Mouse (Mus musculus): ENCODE measurements around the gene Gm45062.
"Not testable (repeated sequence)": the region's sequence is repeated elsewhere in the genome, so short reads cannot be mapped to it uniquely, and the experiment has no call there.

The Gm45062 gene

DNA sequence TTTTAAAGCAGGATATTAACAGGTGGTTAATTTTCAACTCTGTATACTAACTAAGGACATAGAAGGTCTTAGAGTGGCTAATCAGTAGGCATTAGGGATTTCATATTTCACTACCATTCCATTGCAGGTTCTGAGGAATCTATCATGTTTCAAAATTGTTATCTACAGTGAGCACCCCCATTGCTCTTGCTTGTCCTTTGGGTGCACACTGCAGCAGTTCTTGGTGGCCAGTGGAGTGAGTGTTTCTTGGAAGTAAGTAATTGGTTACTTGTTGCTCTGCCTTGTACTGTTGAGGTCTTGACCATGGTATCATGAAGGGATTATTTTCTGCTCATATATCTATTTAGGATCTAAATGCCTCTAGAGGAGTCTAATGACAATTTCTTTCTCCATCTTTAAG is 57.0 kb downstream of the Gm45062 start:
- DNase-seq (ENCODE audit: low spot score) = no peak

DNA sequence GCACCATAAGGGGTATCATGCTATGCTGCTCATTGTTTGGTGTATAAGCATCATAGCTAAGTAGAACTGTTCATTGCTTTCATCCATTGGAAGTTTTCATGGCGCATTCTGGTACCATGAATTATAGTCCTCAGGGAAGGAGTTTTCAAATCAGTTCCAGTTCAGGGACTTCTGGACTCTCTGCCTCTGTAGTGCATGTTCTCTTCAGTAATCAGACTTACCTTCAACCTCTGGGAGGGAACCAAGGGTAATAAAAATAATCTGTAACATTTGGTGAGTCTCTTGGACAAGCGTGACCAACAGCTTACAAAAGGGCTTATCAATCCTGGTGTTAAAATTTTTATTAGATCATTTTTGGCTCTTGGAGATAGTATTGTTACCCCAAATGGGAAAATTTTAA is 60.3 kb downstream of the Gm45062 start:
- DNase-seq (ENCODE audit: low spot score) = no peak

DNA sequence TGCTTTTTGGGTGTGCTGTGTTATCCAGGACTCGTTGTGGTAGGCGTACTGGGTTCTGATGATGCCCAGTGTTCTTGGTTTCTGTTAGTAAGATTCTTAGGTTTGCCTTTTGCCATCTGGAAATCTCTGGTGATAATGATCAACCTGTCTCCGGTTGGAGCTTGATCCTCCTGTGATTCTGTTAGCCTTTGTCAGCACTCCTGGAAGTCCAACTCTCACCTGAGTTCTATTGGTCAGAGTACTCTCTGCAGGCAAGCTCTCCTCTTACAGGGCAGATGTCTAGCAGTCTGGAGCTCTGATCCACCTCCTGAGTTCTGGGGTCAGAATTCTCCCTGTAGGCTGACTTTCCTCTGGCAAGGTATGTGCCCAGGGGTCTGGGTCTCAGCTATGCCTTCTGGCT is 72.2 kb downstream of the Gm45062 start:
- not testable (repeated sequence) for DNase-seq (ENCODE audit: low spot score)

DNA sequence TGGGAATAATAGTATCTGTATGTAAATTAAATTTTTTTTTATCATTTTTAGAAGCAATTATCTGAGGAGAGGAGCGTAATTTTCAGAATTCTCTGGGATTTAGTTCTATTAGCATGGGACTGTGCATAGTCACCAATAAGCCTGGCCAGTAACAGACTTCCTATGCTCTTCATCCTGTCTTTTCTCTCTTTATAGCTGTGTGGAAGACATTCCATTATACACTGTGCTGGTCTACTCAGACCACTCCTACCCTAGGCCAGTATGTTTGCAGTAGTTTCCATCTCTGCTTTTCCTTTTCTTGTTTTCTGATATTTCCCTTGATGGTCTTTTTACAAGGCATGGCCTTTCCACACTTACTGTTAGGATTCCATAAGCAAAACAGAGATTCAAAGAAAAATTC is 74.1 kb downstream of the Gm45062 start:
- DNase-seq (ENCODE audit: low spot score) = no peak

DNA sequence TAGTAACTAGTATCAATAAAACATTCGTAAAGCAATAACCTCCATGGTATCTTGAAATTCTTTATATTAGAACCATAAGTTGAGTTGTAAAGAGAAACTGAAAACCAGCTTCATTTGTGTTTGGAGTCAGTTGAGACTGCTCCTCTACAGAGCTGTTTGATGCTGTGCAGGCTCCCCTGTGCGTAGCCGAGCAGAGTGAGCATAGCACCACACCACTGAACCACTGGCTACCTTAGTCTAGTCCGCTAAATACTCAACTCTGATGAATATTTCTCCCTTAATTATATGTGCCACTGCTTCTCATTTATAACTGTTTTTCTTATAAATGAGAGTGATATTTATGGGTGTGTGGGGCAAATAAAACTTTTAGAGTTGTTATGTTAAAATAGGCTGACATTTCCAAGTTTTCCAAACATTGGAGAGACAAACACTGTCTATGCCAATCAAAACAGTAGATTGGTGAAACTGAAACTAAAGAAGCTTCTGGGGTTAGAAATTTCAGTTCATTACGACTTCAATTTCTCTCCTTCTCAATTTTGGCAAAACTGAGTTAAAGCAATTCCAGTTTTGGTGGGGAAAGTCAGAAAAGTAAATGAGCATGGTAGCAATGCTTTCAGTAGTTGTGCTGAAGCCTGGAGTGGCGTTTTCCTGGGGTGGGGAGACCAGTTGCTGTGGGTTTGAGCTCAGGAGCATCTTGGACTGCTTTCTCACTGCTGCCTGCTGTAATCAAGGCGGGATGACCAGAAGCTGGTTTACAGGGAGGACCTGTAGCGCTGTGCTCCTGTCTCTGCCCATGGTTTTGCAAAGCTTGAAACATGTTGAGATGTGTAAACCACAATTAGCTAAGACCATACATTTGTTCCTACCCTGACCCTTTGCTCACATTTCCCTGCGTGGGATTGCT is 77.5 kb downstream of the Gm45062 start:
- peak; percentile 74 for DNase-seq (ENCODE audit: low spot score)

DNA sequence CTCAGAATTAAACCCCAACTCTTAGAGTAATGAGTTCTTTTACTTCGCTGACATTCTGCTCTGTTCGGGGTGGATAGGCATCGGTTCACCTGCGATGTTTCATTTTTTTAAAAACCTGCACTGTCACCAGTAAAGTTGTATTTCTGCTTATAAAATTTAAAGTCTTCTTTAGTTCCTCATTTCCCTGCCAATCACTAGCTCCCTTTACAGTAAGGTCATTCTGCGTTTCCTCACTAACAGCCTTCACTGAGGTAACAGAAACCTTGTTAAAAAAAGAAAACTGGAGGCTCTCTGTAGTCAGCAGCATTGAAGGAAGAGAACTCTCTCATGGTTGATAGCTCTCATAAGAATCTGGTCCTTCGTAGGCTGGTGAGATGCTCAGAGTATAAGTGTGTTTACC is 80.2 kb downstream of the Gm45062 start:
- no peak for DNase-seq (ENCODE audit: low spot score)

DNA sequence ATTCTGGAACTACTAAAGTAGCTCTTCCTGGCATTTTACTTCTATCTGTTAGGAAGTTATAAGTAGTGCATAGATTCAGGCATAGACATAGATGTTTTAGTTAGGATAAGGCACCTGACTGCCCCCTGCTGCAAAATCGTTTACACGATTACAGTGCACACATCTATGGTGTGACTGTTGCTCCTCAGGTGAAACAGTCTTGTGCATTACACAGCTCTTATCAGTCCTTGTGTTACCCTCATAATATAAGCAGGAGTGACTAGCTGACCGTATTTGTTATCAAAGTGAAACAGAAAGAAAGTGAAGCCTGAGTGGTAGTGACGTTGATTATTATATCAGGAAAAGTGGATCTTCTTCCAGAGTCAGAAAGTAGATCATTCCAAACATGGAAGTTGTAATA is 84.0 kb downstream of the Gm45062 start:
- no peak for DNase-seq (ENCODE audit: low spot score)

DNA sequence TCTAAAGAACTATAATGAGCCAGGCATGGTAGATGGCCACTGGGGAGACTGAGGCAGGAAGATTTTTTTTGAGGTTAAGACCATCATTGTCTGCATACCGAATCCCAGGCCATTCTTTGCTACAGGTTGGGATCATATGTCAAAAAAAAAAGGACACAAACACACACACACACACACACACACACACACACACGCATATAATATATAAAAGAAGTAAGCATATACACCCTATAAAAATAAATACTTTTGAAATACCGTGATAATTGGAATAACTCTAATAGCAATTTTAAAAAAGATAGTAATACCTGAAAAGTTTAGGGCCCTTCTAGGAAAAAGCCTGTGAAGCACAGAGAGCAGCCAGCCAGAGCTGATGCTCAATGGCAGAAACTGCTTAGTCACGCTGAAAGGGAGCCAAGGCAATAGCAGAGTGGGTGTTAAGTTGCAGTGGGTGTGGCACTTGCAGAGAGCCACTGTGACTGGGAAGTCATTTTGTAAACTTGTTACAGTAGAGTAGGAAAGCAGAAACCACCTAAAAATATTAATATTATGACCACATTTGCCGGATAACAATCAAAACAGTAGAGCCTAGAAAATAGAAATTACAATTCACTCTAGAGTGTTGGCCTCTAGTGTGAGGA is 86.1 kb downstream of the Gm45062 start:
- DNase-seq (ENCODE audit: low spot score) = peak; percentile 94

DNA sequence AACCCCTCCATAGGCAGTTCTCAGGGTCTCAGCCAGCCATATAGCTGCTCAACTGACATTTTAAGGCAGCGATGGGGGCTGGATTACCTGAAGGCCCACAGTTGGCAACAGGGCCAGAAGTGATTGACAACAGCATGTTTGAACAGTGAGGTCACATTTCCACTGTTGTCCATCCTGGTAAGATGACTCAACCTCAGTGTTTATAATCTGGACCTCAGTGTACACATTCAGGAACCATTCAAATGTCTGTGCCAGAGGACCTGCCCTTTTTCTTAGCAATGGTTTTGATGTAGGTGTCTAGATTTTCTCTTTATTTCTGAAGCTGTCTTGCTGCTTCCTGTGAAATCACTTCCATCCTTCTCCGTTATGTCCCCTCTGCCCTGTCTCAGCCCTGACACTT is 87.9 kb downstream of the Gm45062 start:
- no peak for DNase-seq (ENCODE audit: low spot score)

DNA sequence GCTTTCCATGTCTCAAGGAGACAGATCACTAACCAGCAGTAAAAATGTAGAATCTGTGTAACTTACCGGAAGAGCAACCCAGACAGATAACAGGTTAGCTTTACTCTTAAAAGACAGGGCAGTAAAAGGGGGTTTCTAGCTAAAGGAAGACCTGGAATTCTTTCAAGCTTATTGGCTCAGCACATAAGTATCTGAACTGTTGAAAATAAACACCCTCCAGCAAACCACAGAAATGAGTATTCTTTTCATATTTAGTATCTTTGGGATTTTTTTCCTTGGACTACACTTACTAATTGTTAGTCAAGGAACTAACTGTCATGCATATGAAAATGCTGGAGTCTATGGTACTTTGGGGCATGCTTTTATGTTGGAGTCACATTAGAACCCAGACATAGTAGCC is 89.1 kb downstream of the Gm45062 start:
- DNase-seq (ENCODE audit: low spot score) = no peak

DNA sequence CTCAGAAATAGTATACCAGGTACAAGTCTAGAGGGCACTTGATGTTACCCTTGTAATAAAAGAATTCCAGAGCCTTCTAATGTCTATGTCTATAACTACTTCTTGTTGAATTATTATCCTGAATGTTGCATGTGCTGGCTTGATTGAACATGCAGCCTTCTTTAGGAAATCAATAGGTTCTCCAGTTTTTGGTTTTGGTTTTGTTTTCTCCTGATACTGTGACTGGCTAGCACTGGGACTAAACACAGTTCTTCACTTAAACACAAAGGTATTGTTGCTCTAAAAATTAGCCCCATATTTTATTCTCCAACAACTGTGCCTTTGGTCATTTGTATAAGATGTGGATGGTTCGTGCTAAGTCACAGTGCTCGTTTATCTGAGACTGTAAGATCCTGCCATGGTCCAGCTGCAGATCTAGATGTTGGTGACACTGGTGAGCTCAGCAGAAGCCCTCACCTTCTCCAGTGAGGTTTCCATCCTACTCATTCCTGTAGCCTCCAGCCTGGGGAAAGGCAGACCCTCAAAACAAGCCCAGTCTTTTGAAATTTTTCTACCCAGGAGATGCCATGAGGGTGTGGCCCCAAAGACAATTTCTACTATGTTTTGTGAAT is 89.9 kb downstream of the Gm45062 start:
- no peak for DNase-seq (ENCODE audit: low spot score)

DNA sequence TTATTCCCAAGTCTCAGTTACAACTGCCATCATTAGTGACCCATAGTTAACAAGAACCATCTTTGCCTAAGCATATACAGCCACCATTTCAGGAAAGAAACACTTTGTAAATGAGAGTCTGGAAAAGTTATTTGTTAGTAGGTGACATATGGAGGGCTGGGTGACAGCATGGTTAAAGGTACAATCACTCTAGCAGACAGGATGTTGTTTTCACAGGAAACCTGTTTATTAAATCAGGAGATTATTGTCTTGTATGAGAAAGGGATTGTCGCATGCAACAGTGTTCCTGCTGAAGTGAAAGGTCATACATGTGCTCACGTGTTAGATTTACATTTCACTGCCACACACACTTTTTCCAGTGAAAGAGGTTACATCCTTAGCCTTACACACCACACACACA is 92.3 kb downstream of the Gm45062 start:
- no peak for DNase-seq (ENCODE audit: low spot score)

DNA sequence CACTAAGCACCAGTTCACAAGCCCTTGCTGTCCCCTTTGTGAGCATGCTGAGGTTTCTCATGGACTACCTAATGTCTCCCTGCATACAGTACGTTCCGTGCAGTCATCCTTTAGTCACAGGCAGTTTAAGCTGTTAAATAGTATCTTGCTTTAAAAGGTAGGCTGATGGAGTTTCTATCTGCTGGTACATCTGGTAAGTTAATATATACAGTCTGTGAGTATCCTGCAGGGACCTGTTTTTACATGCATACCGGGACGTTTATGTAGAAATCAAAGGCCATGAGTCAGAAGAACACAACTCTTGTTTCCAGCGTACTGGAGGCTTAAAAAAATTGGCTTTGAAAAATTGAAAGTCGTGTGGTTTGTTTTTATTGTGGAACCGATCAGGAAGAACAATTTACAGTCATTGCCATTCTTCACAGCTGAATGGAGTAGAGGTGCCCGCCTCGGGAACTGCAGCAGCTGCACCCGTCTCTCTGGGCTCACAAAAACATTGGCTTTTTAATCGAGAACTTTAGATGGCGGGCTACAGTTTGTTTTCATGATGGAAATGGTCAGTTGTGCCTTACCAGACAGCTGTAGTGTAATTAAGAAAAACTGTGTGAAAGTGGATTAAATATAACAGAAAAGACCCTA is 93.4 kb downstream of the Gm45062 start:
- DNase-seq (ENCODE audit: low spot score) = no peak

DNA sequence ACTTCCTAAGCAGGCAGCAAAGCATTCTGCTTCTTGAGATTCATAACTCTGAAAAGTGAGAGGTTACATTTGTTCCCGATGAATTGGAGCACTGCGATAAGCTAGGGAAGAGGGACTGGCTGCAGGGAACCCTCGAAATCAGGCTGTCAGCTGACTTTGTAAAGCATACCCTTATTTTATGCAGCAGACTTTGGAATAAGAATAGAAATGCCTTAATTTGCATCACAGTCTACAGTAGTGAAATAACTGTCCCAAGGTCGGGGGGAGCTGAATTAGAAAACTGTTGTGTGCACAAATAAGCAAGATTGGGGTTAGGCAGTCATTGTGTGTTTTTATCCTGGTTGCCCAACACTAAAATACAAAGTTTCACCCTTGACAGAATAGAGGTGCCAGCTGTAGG is 94.2 kb downstream of the Gm45062 start:
- DNase-seq (ENCODE audit: low spot score) = no peak

DNA sequence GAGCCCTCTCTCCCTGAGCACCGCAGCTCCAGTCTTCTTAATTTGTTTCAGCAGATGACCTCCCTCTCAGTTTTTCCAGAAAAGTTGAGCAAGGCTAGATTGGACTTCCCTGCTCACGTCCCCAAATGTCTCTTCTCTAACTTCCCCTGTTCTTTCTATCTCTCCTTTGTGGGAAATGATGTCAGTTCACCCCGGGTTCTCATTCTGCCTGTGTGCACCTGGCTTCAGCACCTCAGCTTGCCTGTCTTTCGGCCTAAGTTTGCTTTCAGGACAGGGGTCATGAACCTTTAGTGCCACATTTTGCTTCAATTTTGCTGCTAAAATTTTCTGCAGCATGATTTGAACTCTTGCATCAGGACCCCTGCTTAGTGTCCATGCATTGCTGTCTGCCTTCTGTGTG is 95.6 kb downstream of the Gm45062 start:
- no peak for DNase-seq (ENCODE audit: low spot score)

DNA sequence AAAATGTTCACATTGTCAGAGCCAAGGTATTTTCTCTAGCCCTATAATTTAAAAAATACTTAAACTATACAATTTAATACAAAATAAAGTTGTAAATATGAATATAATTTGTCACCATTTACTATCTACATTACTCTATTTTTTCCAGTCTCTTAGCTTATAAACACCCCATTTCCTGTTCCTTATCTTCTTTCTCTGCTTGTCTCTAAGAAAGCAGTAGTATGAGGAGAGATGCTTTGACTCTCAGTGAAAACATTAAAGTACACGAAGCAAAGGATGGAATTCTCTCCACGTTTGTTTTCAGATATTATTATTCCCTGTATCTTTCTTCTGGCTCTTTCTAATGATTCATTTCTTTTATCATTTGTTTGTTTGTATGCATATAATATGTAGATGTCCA is 99.0 kb downstream of the Gm45062 start:
- no peak for DNase-seq (ENCODE audit: low spot score)

DNA sequence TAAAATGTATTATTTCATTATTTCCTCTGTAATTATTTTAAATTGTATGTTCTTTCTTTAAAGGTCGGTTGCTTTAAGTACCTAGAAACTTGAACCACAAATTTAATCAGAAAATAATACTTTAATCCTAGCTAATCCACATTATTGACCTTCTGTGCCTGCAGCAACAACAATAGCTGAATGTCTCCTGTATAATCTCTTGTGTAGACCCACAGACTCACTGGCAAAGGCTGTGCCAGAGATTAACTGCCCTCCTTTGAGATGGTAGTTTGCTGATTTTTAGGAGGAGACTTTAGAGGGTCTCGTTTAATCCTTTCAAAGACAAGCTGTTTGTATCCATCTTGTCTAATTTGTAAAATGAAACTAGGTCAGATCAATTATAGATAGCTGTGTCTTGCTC is 99.5 kb downstream of the Gm45062 start:
- DNase-seq (ENCODE audit: low spot score) = no peak

DNA sequence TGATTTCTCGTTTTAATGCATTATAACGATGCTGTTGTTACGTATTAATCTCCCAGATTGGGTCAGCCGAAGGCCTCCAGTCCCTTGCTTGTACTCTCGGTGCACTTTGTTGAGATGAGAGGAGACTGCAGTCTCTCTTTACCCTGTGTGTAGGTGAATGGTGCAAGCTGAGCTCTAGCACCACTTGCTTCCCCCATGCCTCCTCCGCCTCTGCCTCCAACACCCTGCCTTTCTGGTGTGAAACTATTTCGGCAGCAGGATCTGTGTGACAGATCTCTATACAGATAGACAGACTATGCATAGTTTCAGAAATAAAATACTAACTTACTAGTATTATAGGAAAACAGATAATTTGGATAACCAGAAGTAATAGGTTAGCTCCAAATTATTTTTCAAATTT is 101.6 kb downstream of the Gm45062 start:
- no peak for DNase-seq (ENCODE audit: low spot score)

DNA sequence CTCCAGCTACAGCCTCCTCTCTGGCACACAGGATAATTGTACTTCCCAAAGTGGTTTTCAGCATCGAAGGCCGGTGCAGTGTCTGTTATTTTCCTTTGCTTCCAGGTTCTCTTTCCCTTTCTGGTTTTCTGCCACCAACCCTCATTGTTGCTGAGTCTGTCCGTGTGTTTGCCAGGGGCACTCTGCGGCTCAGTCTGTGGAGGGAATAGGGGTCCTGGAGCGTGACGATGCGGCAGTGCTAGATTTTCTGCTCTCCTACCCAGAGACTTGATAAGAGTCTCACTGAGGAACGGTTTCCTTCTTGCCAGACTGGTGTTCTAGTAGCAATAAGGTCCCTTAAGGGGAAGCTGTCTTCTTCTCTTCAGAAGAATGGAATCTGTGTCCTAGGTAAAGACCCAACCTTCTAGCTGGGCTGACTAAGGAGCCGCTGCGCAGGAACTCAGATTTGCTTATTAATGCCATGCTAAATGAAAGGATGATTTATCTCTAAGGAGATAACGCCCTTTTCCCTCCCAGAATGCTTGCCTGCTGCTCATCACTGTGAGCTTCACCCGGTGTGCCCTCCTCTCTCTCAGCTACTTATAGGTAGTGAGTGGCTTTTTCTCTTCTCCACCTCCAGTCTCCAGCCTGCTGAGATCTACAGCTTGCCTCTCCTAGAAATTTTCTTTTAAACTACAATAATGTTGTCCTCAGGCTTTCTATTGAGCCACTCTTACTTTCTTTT is 104.9 kb downstream of the Gm45062 start:
- DNase-seq (ENCODE audit: low spot score) = no peak

DNA sequence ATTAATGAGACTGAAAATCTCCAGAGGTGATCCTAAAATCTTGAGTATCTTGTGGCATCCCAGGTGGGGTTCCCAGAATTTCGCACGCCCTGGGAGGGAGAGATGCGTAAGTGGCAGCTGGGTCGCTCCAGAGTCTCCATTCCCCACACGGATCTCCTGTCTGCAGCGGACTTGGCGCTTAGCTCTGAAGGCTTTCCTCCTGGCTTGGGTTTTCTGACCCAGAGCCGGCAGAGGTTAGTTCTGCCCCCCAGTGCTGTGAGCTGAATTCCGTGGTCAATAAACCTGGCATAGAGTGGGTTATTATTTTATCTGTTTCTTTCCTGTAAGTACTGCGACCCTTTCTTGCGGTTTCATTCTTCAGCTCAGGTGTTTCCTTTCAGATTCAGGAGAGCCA is 105.5 kb downstream of the Gm45062 start:
- no peak for DNase-seq (ENCODE audit: low spot score)

DNA sequence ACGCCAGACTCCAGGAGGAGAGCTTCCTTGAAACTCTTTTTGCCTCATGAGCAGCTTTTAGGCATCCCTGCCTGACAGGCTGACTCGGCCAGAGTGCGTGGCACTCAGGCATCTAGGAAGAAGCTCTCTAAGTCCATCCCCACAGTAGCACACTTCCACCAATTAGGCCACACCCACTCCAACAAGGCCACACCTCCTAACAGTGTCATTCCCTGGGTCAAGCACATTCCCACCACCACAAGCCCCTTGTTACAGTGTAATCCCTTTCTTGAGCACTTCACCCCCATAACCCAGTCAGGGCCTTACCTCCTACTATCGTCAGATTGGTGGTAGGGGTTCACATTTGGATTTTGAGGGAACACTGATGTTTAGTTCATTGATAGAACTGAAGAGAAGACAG is 108.4 kb downstream of the Gm45062 start:
- no peak for DNase-seq (ENCODE audit: low spot score)

DNA sequence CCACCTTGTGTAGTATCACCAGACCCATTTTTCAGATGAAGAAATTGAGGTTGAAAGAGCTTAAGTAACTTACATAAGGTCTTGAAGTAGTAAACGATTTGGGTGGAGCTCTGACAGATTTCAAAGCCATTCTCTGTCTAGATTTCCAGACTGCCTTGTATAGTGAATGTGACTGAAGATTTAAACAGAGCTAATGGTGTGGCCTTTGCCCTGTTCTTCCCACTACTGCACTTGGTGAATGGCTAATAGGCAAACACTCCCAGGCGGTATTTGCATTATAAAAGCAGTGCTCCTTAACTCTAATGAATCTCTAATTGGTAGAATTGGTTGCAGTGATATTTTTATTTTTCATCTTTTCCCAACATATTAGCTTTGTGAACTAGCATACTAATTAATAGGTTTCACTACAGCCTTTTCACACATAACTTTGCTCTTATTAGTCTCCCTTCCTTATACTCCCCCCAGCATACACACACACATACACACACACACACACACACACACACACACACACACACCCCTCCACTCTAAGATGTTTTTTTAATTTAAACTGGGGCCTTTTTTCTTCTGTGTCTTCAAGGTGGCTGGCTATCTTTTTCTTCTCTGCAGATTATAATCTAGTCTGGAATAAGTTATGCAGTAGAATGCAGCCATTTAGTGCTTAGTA is 109.1 kb downstream of the Gm45062 start:
- DNase-seq (ENCODE audit: low spot score) = no peak

Data from adipocyte (in vitro differentiated cells).